Mouse (Mus musculus) right cerebral cortex, adult 18-20 months (tissue): Measurements from ENCODE around the gene Lman2.

Source experiments
- DNase-seq: peaks from one replicate; pipeline ENCODE4 v3.0.0; 2022; ENCODE audit warnings: mixed read lengths

Gene Lman2

GRCm38 (mm10) chr13:55322130-55322825, 40.3 kb downstream of the Lman2 start:
- DNase-seq: peak; percentile 56

- peak; percentile 92 for DNase-seq
Measured at GRCm38 (mm10) chr13:55321434-55322129, 41.0 kb downstream of the Lman2 start, which contains the start of gene Rab24. Rab24 (minus strand) TSS chr13:55321946.

GRCm38 (mm10) chr13:55319931-55320533, 42.6 kb downstream of the Lman2 start, which contains the start of gene Prelid1:
Prelid1 (plus strand) TSS chr13:55320500.
- DNase-seq: no peak

- no peak for DNase-seq
Measured at GRCm38 (mm10) chr13:55318351-55318750, 44.2 kb downstream of the Lman2 start.

GRCm38 (mm10) chr13:55314891-55315412, 47.6 kb downstream of the Lman2 start:
- no peak for DNase-seq

GRCm38 (mm10) chr13:55313051-55313450, 49.5 kb downstream of the Lman2 start:
- DNase-seq: no peak

- peak; percentile 81 for DNase-seq
Measured at GRCm38 (mm10) chr13:55312028-55312630, 50.5 kb downstream of the Lman2 start.

GRCm38 (mm10) chr13:55300913-55301312, 61.7 kb downstream of the Lman2 start:
- DNase-seq: no peak

GRCm38 (mm10) chr13:55296760-55297159, 65.8 kb downstream of the Lman2 start:
- no peak for DNase-seq
